Mouse (Mus musculus) CH12.LX (cell line): ENCODE results near the gene Mettl17. TPM values are rescaled to one million over a fixed set of nuclear protein-coding genes. Genes with fewer than 3 reads are reported as not detected.
"Not testable (repeated sequence)": the region's sequence is repeated elsewhere in the genome, so short reads cannot be mapped to it uniquely, and the experiment has no call there.

Experiments
- DNase-seq: peaks from one replicate; pipeline ENCODE4 v3.0.0-alpha.2; 2013; ENCODE audit errors: extremely low read depth
- H3K27ac ChIP-seq: 2 replicates; pipeline ENCODE4 v1.5.1; 2012; ENCODE audit warnings: low read depth, mild to moderate bottlenecking, control low read depth, moderate library complexity; ENCODE audit not compliant: insufficient read depth
- H3K27me3 ChIP-seq: replicated peaks from 2 replicates; pipeline ENCODE3; 2012; ENCODE audit warnings: inconsistent platforms
- H3K36me3 ChIP-seq, 2 experiments: replicated peaks in 1 of 2; 2 replicates each; pipeline versions ENCODE3 to v1.6.1; 2012; ENCODE audit warnings: inconsistent platforms in 1 of 2, low read length in 1 of 2, mild to moderate bottlenecking in 1 of 2, mixed read lengths in 1 of 2, moderate library complexity in 1 of 2; ENCODE audit not compliant: control insufficient read depth in 1 of 2, insufficient read depth in 1 of 2
- H3K4me1 ChIP-seq, 2 experiments: 2 replicates each; pipeline ENCODE4 v1.6.1; 2012; ENCODE audit warnings: inconsistent platforms in 1 of 2, moderate library complexity in 1 of 2; ENCODE audit not compliant: insufficient read depth in 2 of 2, control insufficient read depth in 1 of 2
- H3K4me2 ChIP-seq: 2 replicates; pipeline ENCODE4 v1.6.1; 2012; ENCODE audit warnings: low read depth, mild to moderate bottlenecking, control low read depth; ENCODE audit not compliant: poor library complexity, insufficient read depth, severe bottlenecking
- H3K4me3 ChIP-seq, 3 experiments: fragments of 150-350 bp in 1 of 3; sonication (generic) in 1 of 3; replicated peaks in 1 of 3; 2 replicates each; pipeline versions ENCODE3 to v1.5.1; 2011 to 2012; ENCODE audit warnings: low read depth in 2 of 3, low read length in 2 of 3, mild to moderate bottlenecking in 2 of 3, moderate library complexity in 2 of 3, control low read depth in 1 of 3, improper control_type of control experiment in 1 of 3, inconsistent platforms in 1 of 3, mixed read lengths in 1 of 3; ENCODE audit not compliant: poor library complexity in 1 of 3
- H3K79me2 ChIP-seq: replicated peaks from 2 replicates; pipeline ENCODE4 v1.6.1; 2012; ENCODE audit warnings: mild to moderate bottlenecking, moderate library complexity; ENCODE audit not compliant: control insufficient read depth, poor library complexity, insufficient read depth, severe bottlenecking; ENCODE audit errors: extremely low read depth
- H3K9ac ChIP-seq: 2 replicates; pipeline ENCODE4 v1.6.1; 2012; ENCODE audit warnings: low read depth, mild to moderate bottlenecking, control low read depth, moderate library complexity; ENCODE audit not compliant: insufficient read depth
- H3K9me3 ChIP-seq: replicated peaks from 2 replicates; pipeline ENCODE3; 2012; ENCODE audit warnings: low read length, inconsistent platforms, mixed read lengths
- BHLHE40 ChIP-seq: IDR thresholded peaks from 2 replicates; pipeline ENCODE4 v1.6.1; 2011; ENCODE audit warnings: mild to moderate bottlenecking, low read depth, low read length, improper control_type of control experiment
- CTCF ChIP-seq, 2 experiments: IDR thresholded peaks in 1 of 2; conservative IDR thresholded peaks in 1 of 2; 2 replicates each; pipeline ENCODE4 v1.5.1; 2011 to 2012; ENCODE audit warnings: low read depth in 2 of 2, low read length in 2 of 2, improper control_type of control experiment in 1 of 2, inconsistent platforms in 1 of 2, mild to moderate bottlenecking in 1 of 2, moderate library complexity in 1 of 2
- E2F4 ChIP-seq: IDR thresholded peaks from 2 replicates; pipeline ENCODE4 v1.6.1; 2011; ENCODE audit warnings: low read depth, low read length, improper control_type of control experiment; ENCODE audit not compliant: insufficient replicate concordance
- ELF1 ChIP-seq: IDR thresholded peaks from 2 replicates; pipeline ENCODE4 v1.6.1; 2014; ENCODE audit warnings: low read depth, mild to moderate bottlenecking, inconsistent platforms, low read length, improper control_type of control experiment
- EP300 ChIP-seq: IDR thresholded peaks from 2 replicates; pipeline ENCODE4 v1.6.1; 2011; ENCODE audit warnings: low read length, improper control_type of control experiment
- GABPA ChIP-seq: IDR thresholded peaks from 2 replicates; pipeline ENCODE4 v1.6.1; 2012; ENCODE audit warnings: low read depth, low read length, improper control_type of control experiment, inconsistent platforms; ENCODE audit not compliant: insufficient replicate concordance
- HCFC1 ChIP-seq: IDR thresholded peaks from 2 replicates; pipeline ENCODE4 v1.6.1; 2012; ENCODE audit warnings: low read depth, mild to moderate bottlenecking, inconsistent platforms, low read length, improper control_type of control experiment
- IRF4 ChIP-seq: IDR thresholded peaks from 2 replicates; pipeline ENCODE4 v1.6.1; 2014; ENCODE audit warnings: low read depth, mild to moderate bottlenecking, inconsistent platforms, low read length, improper control_type of control experiment
- JUN ChIP-seq: IDR thresholded peaks from 2 replicates; pipeline ENCODE4 v1.6.1; 2011; ENCODE audit warnings: low read depth, mild to moderate bottlenecking, low read length, improper control_type of control experiment, moderate library complexity; ENCODE audit not compliant: insufficient read depth
- JUND ChIP-seq: conservative IDR thresholded peaks from 2 replicates; pipeline ENCODE4 v1.6.1; 2011; ENCODE audit warnings: low read depth, low read length, improper control_type of control experiment
- MAX ChIP-seq: IDR thresholded peaks from 2 replicates; pipeline ENCODE4 v1.6.1; 2011; ENCODE audit warnings: low read length, improper control_type of control experiment
- MAZ ChIP-seq: IDR thresholded peaks from 2 replicates; pipeline ENCODE4 v1.6.1; 2012; ENCODE audit warnings: low read depth, mild to moderate bottlenecking, inconsistent platforms, low read length, improper control_type of control experiment, moderate library complexity
- MEF2A ChIP-seq: IDR thresholded peaks from 2 replicates; pipeline ENCODE4 v1.6.1; 2014; ENCODE audit warnings: low read depth, mild to moderate bottlenecking, inconsistent platforms, low read length, improper control_type of control experiment, borderline replicate concordance
- MXI1 ChIP-seq: IDR thresholded peaks from 2 replicates; pipeline ENCODE4 v1.6.1; 2011; ENCODE audit warnings: mild to moderate bottlenecking, low read depth, low read length, improper control_type of control experiment
- RAD21 ChIP-seq: IDR thresholded peaks from 2 replicates; pipeline ENCODE4 v1.6.1; 2011; ENCODE audit warnings: low read depth, mild to moderate bottlenecking, low read length, improper control_type of control experiment, moderate library complexity
- SIN3A ChIP-seq: IDR thresholded peaks from 2 replicates; pipeline ENCODE4 v1.6.1; 2012; ENCODE audit warnings: low read length, improper control_type of control experiment, inconsistent platforms
- SMC3 ChIP-seq: IDR thresholded peaks from 2 replicates; pipeline ENCODE4 v1.6.1; 2011; ENCODE audit warnings: low read depth, low read length, improper control_type of control experiment
- TBP ChIP-seq: conservative IDR thresholded peaks from 2 replicates; pipeline ENCODE4 v1.6.1; 2011; ENCODE audit warnings: low read depth, low read length, improper control_type of control experiment
- TCF12 ChIP-seq: IDR thresholded peaks from 2 replicates; pipeline ENCODE4 v1.6.1; 2014; ENCODE audit warnings: low read depth, mild to moderate bottlenecking, inconsistent platforms, low read length, improper control_type of control experiment
- USF1 ChIP-seq: IDR thresholded peaks from 2 replicates; pipeline ENCODE4 v1.6.1; 2014; ENCODE audit warnings: low read depth, mild to moderate bottlenecking, inconsistent platforms, low read length, improper control_type of control experiment
- dilution Hi-C: fragments of 300-500 bp; cut with MboI; formaldehyde crosslinking; loops from 2 replicates; pipeline ENCODE4 v1.14.3; 2020; ENCODE audit warnings: low sequenced_read_pairs; ENCODE audit not compliant: extremely low pct_unique_long_range_greater_than_20kb, extremely low pct_ligation_motif_present
- in situ Hi-C: fragments of 300-500 bp; cut with MboI; formaldehyde crosslinking; loops from 3 replicates; pipeline ENCODE4 v1.14.3; 2019; ENCODE audit warnings: low sequenced_read_pairs, low pct_ligation_motif_present, low pct_unique_long_range_greater_than_20kb, mixed read lengths
- polyA plus RNA-seq: library from polyadenylated mRNA; unstranded; fragments of >175 nt; gene quantifications from 2 replicates; pipeline ENCODE4 v1.2.1, GENCODE M21; 2012; ENCODE audit warnings: low read depth; ENCODE audit not compliant: insufficient read length
- total RNA-seq, 2 experiments: library from RNA; depleted of rRNA; stranded (reverse); fragments of 300-350 nt in 1 of 2; fragments of >200 nt in 1 of 2; gene quantifications; 2 replicates each; pipeline ENCODE4 v1.2.3; 2012 to 2014

Mettl17 gene
- total and polyA plus RNA-seq, 3 experiments, result 19.5 to 32.0 (median 26.2) TPM

DNA sequence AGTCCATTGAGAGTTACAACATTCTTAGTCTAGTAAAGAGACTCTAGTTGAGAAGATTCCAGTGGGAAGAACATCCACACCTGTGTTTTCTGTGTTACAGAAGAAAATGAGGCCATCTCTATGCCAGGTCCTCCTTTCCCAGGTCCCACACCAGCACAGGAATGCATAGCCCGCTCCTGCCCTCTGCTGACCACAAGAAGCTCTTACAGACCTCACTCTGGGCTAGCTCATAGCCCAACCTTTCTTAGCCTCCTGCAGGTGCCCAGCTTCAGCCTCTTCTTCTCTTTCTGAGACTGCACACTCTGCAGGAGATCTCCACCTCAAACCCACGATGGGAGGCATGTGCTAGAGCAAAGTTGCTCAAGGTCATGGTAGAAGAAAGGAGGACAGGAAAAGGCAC lies 46.2 kb upstream of the Mettl17 start:
- dilution Hi-C loops, H3K27me3 ChIP-seq, H3K79me2 ChIP-seq, H3K9me3 ChIP-seq, H3K4me1 ChIP-seq, in situ Hi-C loops, H3K36me3 ChIP-seq, H3K4me2 ChIP-seq, H3K27ac ChIP-seq, H3K4me3 ChIP-seq, H3K9ac ChIP-seq: not testable (repeated sequence)
- peak; percentile 19 for DNase-seq
- peak; percentile 31 for TF ChIP-seq SMC3
- peak in 1 of 2 experiments; percentile 51; a peak in 2 of 4 replicates for TF ChIP-seq CTCF (conservative IDR thresholded peaks at IDR 0.05 in 1 of 2, IDR thresholded peaks at IDR 0.05 in 1 of 2; ENCODE audit: low read depth in 2 of 2, low read length in 2 of 2)
- peak; percentile 37 for TF ChIP-seq RAD21

GRCm38 (mm10) chr14:51842250-51842649 lies 42.4 kb upstream of the Mettl17 start:
- TF ChIP-seq JUND (no peak), ELF1 (no peak), EP300 (no peak), TBP (no peak), JUN (no peak), MAZ (no peak), HCFC1 (no peak), BHLHE40 (no peak), MEF2A (no peak), CTCF (conservative IDR thresholded peaks at IDR 0.05 in 1 of 2, IDR thresholded peaks at IDR 0.05 in 1 of 2; ENCODE audit: low read depth in 2 of 2, low read length in 2 of 2) (no peak), SMC3 (no peak), GABPA (no peak)
- H3K27me3 ChIP-seq, result no peaks in the 10 kb centered on the region
- H3K9ac ChIP-seq, result no peak overlapping the region
- in situ Hi-C loops, result no loop called here
- DNase-seq, result no peak
- H3K4me3 ChIP-seq, result no peak overlapping the region
- no peaks in the 10 kb centered on the region for H3K4me1 ChIP-seq
- no peak overlapping the region for H3K4me2 ChIP-seq
- H3K9me3 ChIP-seq, result no peaks in the 10 kb centered on the region
- H3K36me3 ChIP-seq, result no peaks in the 10 kb centered on the region
- no peak overlapping the region for H3K27ac ChIP-seq
- dilution Hi-C loops, result no loop called here
- no peaks in the 10 kb centered on the region for H3K79me2 ChIP-seq

- H3K9ac ChIP-seq, result no peak overlapping the region
- no peak overlapping the region for H3K4me2 ChIP-seq
- H3K4me1 ChIP-seq, result no peaks in the 10 kb centered on the region
- DNase-seq, result no peak
- dilution Hi-C loops, result no loop called here
- no peaks in the 10 kb centered on the region for H3K9me3 ChIP-seq
- in situ Hi-C loops, result no loop called here
- H3K4me3 ChIP-seq, result no peak overlapping the region
- no peak for TF ChIP-seq TCF12
- TF ChIP-seq CTCF (conservative IDR thresholded peaks at IDR 0.05 in 1 of 2, IDR thresholded peaks at IDR 0.05 in 1 of 2; ENCODE audit: low read depth in 2 of 2, low read length in 2 of 2), result no peak
- no peak for TF ChIP-seq E2F4
- no peak for TF ChIP-seq MAX
- no peak for TF ChIP-seq MXI1
- TF ChIP-seq SIN3A, result no peak
- no peak for TF ChIP-seq RAD21
- TF ChIP-seq USF1, result no peak
- TF ChIP-seq IRF4, result no peak
- TF ChIP-seq SMC3, result no peak
- no peak for TF ChIP-seq JUN
- TF ChIP-seq HCFC1, result no peak
- H3K36me3 ChIP-seq, result no peaks in the 10 kb centered on the region
- no peak overlapping the region for H3K27ac ChIP-seq
- H3K27me3 ChIP-seq, result no peaks in the 10 kb centered on the region
- no peaks in the 10 kb centered on the region for H3K79me2 ChIP-seq
These were observed 41.9 kb upstream of the Mettl17 start for GRCm38 (mm10) chr14:51842781-51843180.
